Mouse (Mus musculus) CH12.LX (cell line): Measurements from ENCODE around the gene Med7. TPM values are rescaled to one million over a fixed set of nuclear protein-coding genes. Genes with fewer than 3 reads are reported as not detected.

Experiments
- DNase-seq: peaks from one replicate; pipeline ENCODE4 v3.0.0-alpha.2; 2013; ENCODE audit errors: extremely low read depth
- H3K27ac ChIP-seq: 2 replicates; pipeline ENCODE4 v1.5.1; 2012; ENCODE audit warnings: low read depth, mild to moderate bottlenecking, control low read depth, moderate library complexity; ENCODE audit not compliant: insufficient read depth
- H3K27me3 ChIP-seq: replicated peaks from 2 replicates; pipeline ENCODE3; 2012; ENCODE audit warnings: inconsistent platforms
- H3K36me3 ChIP-seq, 2 experiments: replicated peaks in 1 of 2; 2 replicates each; pipeline versions ENCODE3 to v1.6.1; 2012; ENCODE audit warnings: inconsistent platforms in 1 of 2, low read length in 1 of 2, mild to moderate bottlenecking in 1 of 2, mixed read lengths in 1 of 2, moderate library complexity in 1 of 2; ENCODE audit not compliant: control insufficient read depth in 1 of 2, insufficient read depth in 1 of 2
- H3K4me1 ChIP-seq, 2 experiments: 2 replicates each; pipeline ENCODE4 v1.6.1; 2012; ENCODE audit warnings: inconsistent platforms in 1 of 2, moderate library complexity in 1 of 2; ENCODE audit not compliant: insufficient read depth in 2 of 2, control insufficient read depth in 1 of 2
- H3K4me2 ChIP-seq: 2 replicates; pipeline ENCODE4 v1.6.1; 2012; ENCODE audit warnings: low read depth, mild to moderate bottlenecking, control low read depth; ENCODE audit not compliant: poor library complexity, insufficient read depth, severe bottlenecking
- H3K4me3 ChIP-seq, 3 experiments: fragments of 150-350 bp in 1 of 3; sonication (generic) in 1 of 3; replicated peaks in 1 of 3; 2 replicates each; pipeline versions ENCODE3 to v1.5.1; 2011 to 2012; ENCODE audit warnings: low read depth in 2 of 3, low read length in 2 of 3, mild to moderate bottlenecking in 2 of 3, moderate library complexity in 2 of 3, control low read depth in 1 of 3, improper control_type of control experiment in 1 of 3, inconsistent platforms in 1 of 3, mixed read lengths in 1 of 3; ENCODE audit not compliant: poor library complexity in 1 of 3
- H3K79me2 ChIP-seq: replicated peaks from 2 replicates; pipeline ENCODE4 v1.6.1; 2012; ENCODE audit warnings: mild to moderate bottlenecking, moderate library complexity; ENCODE audit not compliant: control insufficient read depth, poor library complexity, insufficient read depth, severe bottlenecking; ENCODE audit errors: extremely low read depth
- H3K9ac ChIP-seq: 2 replicates; pipeline ENCODE4 v1.6.1; 2012; ENCODE audit warnings: low read depth, mild to moderate bottlenecking, control low read depth, moderate library complexity; ENCODE audit not compliant: insufficient read depth
- H3K9me3 ChIP-seq: replicated peaks from 2 replicates; pipeline ENCODE3; 2012; ENCODE audit warnings: low read length, inconsistent platforms, mixed read lengths
- BHLHE40 ChIP-seq: IDR thresholded peaks from 2 replicates; pipeline ENCODE4 v1.6.1; 2011; ENCODE audit warnings: mild to moderate bottlenecking, low read depth, low read length, improper control_type of control experiment
- CHD1 ChIP-seq: IDR thresholded peaks from 2 replicates; pipeline ENCODE4 v1.6.1; 2012; ENCODE audit warnings: low read depth, low read length, improper control_type of control experiment, inconsistent platforms
- CHD2 ChIP-seq: IDR thresholded peaks from 2 replicates; pipeline ENCODE4 v1.6.1; 2011; ENCODE audit warnings: low read length, improper control_type of control experiment
- CTCF ChIP-seq, 2 experiments: IDR thresholded peaks in 1 of 2; conservative IDR thresholded peaks in 1 of 2; 2 replicates each; pipeline ENCODE4 v1.5.1; 2011 to 2012; ENCODE audit warnings: low read depth in 2 of 2, low read length in 2 of 2, improper control_type of control experiment in 1 of 2, inconsistent platforms in 1 of 2, mild to moderate bottlenecking in 1 of 2, moderate library complexity in 1 of 2
- E2F4 ChIP-seq: IDR thresholded peaks from 2 replicates; pipeline ENCODE4 v1.6.1; 2011; ENCODE audit warnings: low read depth, low read length, improper control_type of control experiment; ENCODE audit not compliant: insufficient replicate concordance
- ELF1 ChIP-seq: IDR thresholded peaks from 2 replicates; pipeline ENCODE4 v1.6.1; 2014; ENCODE audit warnings: low read depth, mild to moderate bottlenecking, inconsistent platforms, low read length, improper control_type of control experiment
- EP300 ChIP-seq: IDR thresholded peaks from 2 replicates; pipeline ENCODE4 v1.6.1; 2011; ENCODE audit warnings: low read length, improper control_type of control experiment
- ETS1 ChIP-seq: conservative IDR thresholded peaks from 2 replicates; pipeline ENCODE4 v1.6.1; 2012; ENCODE audit warnings: low read depth, mild to moderate bottlenecking, inconsistent platforms, low read length, improper control_type of control experiment, moderate library complexity
- GABPA ChIP-seq: IDR thresholded peaks from 2 replicates; pipeline ENCODE4 v1.6.1; 2012; ENCODE audit warnings: low read depth, low read length, improper control_type of control experiment, inconsistent platforms; ENCODE audit not compliant: insufficient replicate concordance
- HCFC1 ChIP-seq: IDR thresholded peaks from 2 replicates; pipeline ENCODE4 v1.6.1; 2012; ENCODE audit warnings: low read depth, mild to moderate bottlenecking, inconsistent platforms, low read length, improper control_type of control experiment
- IRF4 ChIP-seq: IDR thresholded peaks from 2 replicates; pipeline ENCODE4 v1.6.1; 2014; ENCODE audit warnings: low read depth, mild to moderate bottlenecking, inconsistent platforms, low read length, improper control_type of control experiment
- JUN ChIP-seq: IDR thresholded peaks from 2 replicates; pipeline ENCODE4 v1.6.1; 2011; ENCODE audit warnings: low read depth, mild to moderate bottlenecking, low read length, improper control_type of control experiment, moderate library complexity; ENCODE audit not compliant: insufficient read depth
- JUND ChIP-seq: conservative IDR thresholded peaks from 2 replicates; pipeline ENCODE4 v1.6.1; 2011; ENCODE audit warnings: low read depth, low read length, improper control_type of control experiment
- MAFK ChIP-seq: IDR thresholded peaks from 2 replicates; pipeline ENCODE4 v1.6.1; 2011; ENCODE audit warnings: low read length, improper control_type of control experiment; ENCODE audit not compliant: insufficient replicate concordance
- MAX ChIP-seq: IDR thresholded peaks from 2 replicates; pipeline ENCODE4 v1.6.1; 2011; ENCODE audit warnings: low read length, improper control_type of control experiment
- MAZ ChIP-seq: IDR thresholded peaks from 2 replicates; pipeline ENCODE4 v1.6.1; 2012; ENCODE audit warnings: low read depth, mild to moderate bottlenecking, inconsistent platforms, low read length, improper control_type of control experiment, moderate library complexity
- MXI1 ChIP-seq: IDR thresholded peaks from 2 replicates; pipeline ENCODE4 v1.6.1; 2011; ENCODE audit warnings: mild to moderate bottlenecking, low read depth, low read length, improper control_type of control experiment
- MYC ChIP-seq: IDR thresholded peaks from 2 replicates; pipeline ENCODE4 v1.6.1; 2011; ENCODE audit warnings: low read depth, mild to moderate bottlenecking, improper control_type of control experiment, low read length
- NELFE ChIP-seq: IDR thresholded peaks from 2 replicates; pipeline ENCODE4 v1.6.1; 2011; ENCODE audit warnings: low read depth, low read length, improper control_type of control experiment
- NRF1 ChIP-seq: IDR thresholded peaks from 2 replicates; pipeline ENCODE4 v1.6.1; 2014; ENCODE audit warnings: low read depth, mild to moderate bottlenecking, inconsistent platforms, low read length, improper control_type of control experiment, moderate library complexity
- PAX5 ChIP-seq: IDR thresholded peaks from 2 replicates; pipeline ENCODE4 v1.6.1; 2012; ENCODE audit warnings: low read length, inconsistent platforms, mixed read lengths
- RAD21 ChIP-seq: IDR thresholded peaks from 2 replicates; pipeline ENCODE4 v1.6.1; 2011; ENCODE audit warnings: low read depth, mild to moderate bottlenecking, low read length, improper control_type of control experiment, moderate library complexity
- RCOR1 ChIP-seq: conservative IDR thresholded peaks from 2 replicates; pipeline ENCODE4 v1.6.1; 2012; ENCODE audit warnings: low read depth, mild to moderate bottlenecking, inconsistent platforms, low read length, improper control_type of control experiment
- SIN3A ChIP-seq: IDR thresholded peaks from 2 replicates; pipeline ENCODE4 v1.6.1; 2012; ENCODE audit warnings: low read length, improper control_type of control experiment, inconsistent platforms
- SMC3 ChIP-seq: IDR thresholded peaks from 2 replicates; pipeline ENCODE4 v1.6.1; 2011; ENCODE audit warnings: low read depth, low read length, improper control_type of control experiment
- TBP ChIP-seq: conservative IDR thresholded peaks from 2 replicates; pipeline ENCODE4 v1.6.1; 2011; ENCODE audit warnings: low read depth, low read length, improper control_type of control experiment
- TCF12 ChIP-seq: IDR thresholded peaks from 2 replicates; pipeline ENCODE4 v1.6.1; 2014; ENCODE audit warnings: low read depth, mild to moderate bottlenecking, inconsistent platforms, low read length, improper control_type of control experiment
- UBTF ChIP-seq: IDR thresholded peaks from 2 replicates; pipeline ENCODE4 v1.6.1; 2012; ENCODE audit warnings: low read depth, mild to moderate bottlenecking, inconsistent platforms, low read length, improper control_type of control experiment, moderate library complexity
- USF1 ChIP-seq: IDR thresholded peaks from 2 replicates; pipeline ENCODE4 v1.6.1; 2014; ENCODE audit warnings: low read depth, mild to moderate bottlenecking, inconsistent platforms, low read length, improper control_type of control experiment
- USF2 ChIP-seq: conservative IDR thresholded peaks from 2 replicates; pipeline ENCODE4 v1.6.1; 2011; ENCODE audit warnings: low read depth, low read length, improper control_type of control experiment
- ZKSCAN1 ChIP-seq: IDR thresholded peaks from 2 replicates; pipeline ENCODE4 v1.6.1; 2012; ENCODE audit warnings: low read depth, inconsistent platforms, low read length, improper control_type of control experiment, borderline replicate concordance
- ZMIZ1 ChIP-seq: IDR thresholded peaks from 2 replicates; pipeline ENCODE4 v1.6.1; 2012; ENCODE audit warnings: low read depth, mild to moderate bottlenecking, inconsistent platforms, low read length, improper control_type of control experiment
- ZNF384 ChIP-seq: IDR thresholded peaks from 2 replicates; pipeline ENCODE4 v1.6.1; 2012; ENCODE audit warnings: low read depth, low read length, improper control_type of control experiment, inconsistent platforms
- dilution Hi-C: fragments of 300-500 bp; cut with MboI; formaldehyde crosslinking; loops from 2 replicates; pipeline ENCODE4 v1.14.3; 2020; ENCODE audit warnings: low sequenced_read_pairs; ENCODE audit not compliant: extremely low pct_unique_long_range_greater_than_20kb, extremely low pct_ligation_motif_present
- in situ Hi-C: fragments of 300-500 bp; cut with MboI; formaldehyde crosslinking; loops from 3 replicates; pipeline ENCODE4 v1.14.3; 2019; ENCODE audit warnings: low sequenced_read_pairs, low pct_ligation_motif_present, low pct_unique_long_range_greater_than_20kb, mixed read lengths
- polyA plus RNA-seq: library from polyadenylated mRNA; unstranded; fragments of >175 nt; gene quantifications from 2 replicates; pipeline ENCODE4 v1.2.1, GENCODE M21; 2012; ENCODE audit warnings: low read depth; ENCODE audit not compliant: insufficient read length
- total RNA-seq, 2 experiments: library from RNA; depleted of rRNA; stranded (reverse); fragments of 300-350 nt in 1 of 2; fragments of >200 nt in 1 of 2; gene quantifications; 2 replicates each; pipeline ENCODE4 v1.2.3; 2012 to 2014

Med7 gene
- total and polyA plus RNA-seq, 3 experiments: 32.7 to 104 (median 59.9) TPM

GRCm38 (mm10) chr11:46410018-46410563, 26.6 kb upstream of the Med7 start:
- TF ChIP-seq USF1 (no peak), MAZ (no peak)
- dilution Hi-C loops (no loop called here), in situ Hi-C loops (no loop called here)

GRCm38 (mm10) chr11:46418438-46418837, 18.3 kb upstream of the Med7 start:
- dilution Hi-C loops: no loop called here
- no peaks in the 10 kb centered on the region for H3K79me2 ChIP-seq
- no peak for TF ChIP-seq UBTF
- TF ChIP-seq NELFE: no peak
- 0 out of 2 replicates have a peak, but pooled peaks have one; percentile 44 for TF ChIP-seq CHD1
- 0 out of 2 replicates have a peak, but pooled peaks have one; percentile 55 for TF ChIP-seq RCOR1
- TF ChIP-seq HCFC1: no peak
- TF ChIP-seq ETS1: peak; percentile 52; the same call in 1 of the 2 replicates
- no peak for TF ChIP-seq CHD2
- no peak for TF ChIP-seq MXI1
- peak; percentile 55 for TF ChIP-seq IRF4
- peak; percentile 41; the same call in 1 of the 2 replicates for TF ChIP-seq MAFK
- no peak for TF ChIP-seq USF1
- peak; percentile 82 for TF ChIP-seq MAX
- TF ChIP-seq NRF1: no peak
- TF ChIP-seq EP300: peak; percentile 76
- TF ChIP-seq ZNF384: no peak
- no peak for TF ChIP-seq GABPA
- no peak for TF ChIP-seq SMC3
- TF ChIP-seq SIN3A: peak; percentile 67
- TF ChIP-seq E2F4: no peak
- no peak for TF ChIP-seq JUND
- no peak for TF ChIP-seq ELF1
- TF ChIP-seq MAZ: no peak
- no peak for TF ChIP-seq JUN
- no peak; the same call in 1 of the 2 replicates for TF ChIP-seq RAD21
- TF ChIP-seq BHLHE40: peak; percentile 55
- TF ChIP-seq ZMIZ1: no peak
- no peak for TF ChIP-seq USF2
- peak; percentile 87 for TF ChIP-seq TCF12
- no peak for TF ChIP-seq ZKSCAN1
- TF ChIP-seq TBP: 0 out of 2 replicates have a peak, but pooled peaks have one; percentile 45
- no peak for TF ChIP-seq MYC
- TF ChIP-seq CTCF (conservative IDR thresholded peaks at IDR 0.05 in 1 of 2, IDR thresholded peaks at IDR 0.05 in 1 of 2; ENCODE audit: low read depth in 2 of 2, low read length in 2 of 2): no peak
- TF ChIP-seq PAX5: no peak

More at GRCm38 (mm10) chr11:46410018-46410563, 26.6 kb upstream of the Med7 start:
- no peak overlapping the region for H3K27ac ChIP-seq
- peaks cover 17 to 20% of the 10 kb centered on the region in 2 experiments for H3K4me1 ChIP-seq
- peaks cover 2% of the 10 kb centered on the region for H3K9me3 ChIP-seq
- no peaks in the 10 kb centered on the region for H3K79me2 ChIP-seq
- H3K27me3 ChIP-seq: no peaks in the 10 kb centered on the region
- no peaks in the 10 kb centered on the region for H3K36me3 ChIP-seq
- H3K4me3 ChIP-seq: no peak overlapping the region
- H3K4me2 ChIP-seq: no peak overlapping the region
- DNase-seq: no peak
- no peak overlapping the region for H3K9ac ChIP-seq

More at GRCm38 (mm10) chr11:46418438-46418837, 18.3 kb upstream of the Med7 start:
- H3K4me1 ChIP-seq: peaks cover 11 to 46% of the 10 kb centered on the region in 2 experiments
- peaks cover 4% of the 10 kb centered on the region for H3K9me3 ChIP-seq
- no peak overlapping the region for H3K9ac ChIP-seq
- in situ Hi-C loops: no loop called here
- H3K4me3 ChIP-seq: no peak overlapping the region
- H3K36me3 ChIP-seq: no peaks in the 10 kb centered on the region
- no peak overlapping the region for H3K4me2 ChIP-seq
- peak; percentile 45 for DNase-seq
- H3K27me3 ChIP-seq: no peaks in the 10 kb centered on the region
- H3K27ac ChIP-seq: no peak overlapping the region
